Mouse (Mus musculus): ENCODE measurements at regions not wholly inside any gene's neighbourhood (a gene's known extent, or its start where the extent isn't known, plus 50 kb on each side); places are given as distances from the start of the nearest gene placed in this dataset.

- no peak for DNase-seq (ENCODE audit: low spot score)
Observed at GRCm38 (mm10) chr3:140230712-140231111, 981.4 kb downstream of the Pdha2 start.

GRCm38 (mm10) chr3:140233144-140233543, 979.0 kb downstream of the Pdha2 start:
- no peak for DNase-seq (ENCODE audit: low spot score)

GRCm38 (mm10) chr3:140233809-140234208, 978.3 kb downstream of the Pdha2 start:
- DNase-seq (ENCODE audit: low spot score) = no peak

- no peak for DNase-seq (ENCODE audit: low spot score)
Observed at GRCm38 (mm10) chr3:140239276-140239675, 972.9 kb downstream of the Pdha2 start.

All from testis, postnatal 14 days (tissue).